Mouse (Mus musculus) hindbrain, postnatal 0 days (tissue): ENCODE data around the gene Rbbp7. TPM values are rescaled to one million over a fixed set of nuclear protein-coding genes. Genes with fewer than 3 reads are reported as not detected.

ENCODE experiments used
- ATAC-seq: fragments of 200-750 bp; cut with Nextera tagmentation; 2 replicates; pipeline ENCODE4 v1.8.0; 2017; ENCODE audit warnings: mild to moderate bottlenecking, moderate TSS enrichment, moderate library complexity
- DNase-seq: peaks from one replicate; pipeline ENCODE4 v3.0.0-alpha.2; 2015; ENCODE audit warnings: low spot score
- H3K27ac ChIP-seq: fragments of 300-500 bp; sonication (generic); 2 replicates; pipeline ENCODE4 v1.5.1; 2014; ENCODE audit warnings: mild to moderate bottlenecking
- H3K27me3 ChIP-seq: fragments of 300-500 bp; sonication (generic); 2 replicates; pipeline ENCODE4 v1.6.1; 2014; ENCODE audit warnings: low read length, mixed read lengths; ENCODE audit not compliant: insufficient read depth
- H3K36me3 ChIP-seq: fragments of 300-500 bp; sonication (generic); 2 replicates; pipeline ENCODE4 v1.6.1; 2014; ENCODE audit warnings: low read length, mixed read lengths; ENCODE audit not compliant: insufficient read depth
- H3K4me1 ChIP-seq: fragments of 300-500 bp; sonication (generic); 2 replicates; pipeline ENCODE4 v1.6.1; 2014; ENCODE audit warnings: antibody characterized with exemption, low read length, mixed read lengths; ENCODE audit not compliant: insufficient read depth
- H3K4me2 ChIP-seq: fragments of 300-500 bp; sonication (generic); 2 replicates; pipeline ENCODE4 v1.6.1; 2014; ENCODE audit warnings: low read depth, mild to moderate bottlenecking, low read length, moderate library complexity, mixed read lengths
- H3K4me3 ChIP-seq: fragments of 300-500 bp; sonication (generic); 2 replicates; pipeline ENCODE4 v1.5.1; 2014; ENCODE audit warnings: low read length
- H3K9ac ChIP-seq: fragments of 300-500 bp; sonication (generic); replicated peaks from 2 replicates; pipeline ENCODE4 v1.6.1; 2014; ENCODE audit warnings: mild to moderate bottlenecking, low read length, moderate library complexity, mixed read lengths
- H3K9me3 ChIP-seq: fragments of 300-500 bp; sonication (generic); 2 replicates; pipeline ENCODE4 v1.6.1; 2016; ENCODE audit warnings: low read length, mixed read lengths
- CTCF ChIP-seq: IDR thresholded peaks from 2 replicates; pipeline ENCODE4 v1.5.1; 2016; ENCODE audit warnings: antibody characterized with exemption, control low read depth, low read depth
- WGBS: fragments of 180-500 bp; shearing (Covaris S2); extraction: QIAGEN DNeasy Blood & Tissue Kit; methylation state at CpG from one replicate; pipeline ENCODE4 v1.1.7; 2014; 5-methylcytosine and 5-hydroxymethylcytosine counted together
- polyA plus RNA-seq: library from polyadenylated mRNA; unstranded; fragments of >200 nt; fragmentation: Nextera tagmentation; extraction: Ambion mirVana; gene quantifications from 2 replicates; pipeline ENCODE4 v1.2.1, GENCODE M21; 2015
- total RNA-seq: library from RNA; depleted of rRNA; stranded (reverse); fragments of >200 nt; gene quantifications from 2 replicates; pipeline ENCODE4 v1.2.3, GENCODE M21; 2014; rRNA removed

The Rbbp7 gene
- total and polyA plus RNA-seq, 2 experiments from 2014 or later, result 97.1 to 254 TPM

DNA sequence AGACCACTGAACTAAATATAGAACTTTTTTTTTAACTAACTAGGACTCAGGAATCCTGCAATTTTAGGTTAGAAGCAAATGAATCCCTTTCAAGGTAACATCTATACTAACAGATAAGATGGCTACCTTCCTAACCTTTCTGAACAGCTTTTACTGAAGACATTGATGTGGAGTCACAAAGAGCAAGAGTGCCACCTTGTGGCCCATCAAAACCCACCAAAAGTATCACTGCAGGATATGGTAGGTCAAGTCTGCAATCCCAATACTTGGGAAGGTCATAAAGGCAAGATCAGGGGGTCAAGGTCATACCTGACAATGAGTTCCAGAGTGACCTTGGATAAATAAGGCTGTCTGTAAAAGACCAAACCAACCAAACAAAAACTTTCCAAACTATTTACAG, 40.2 kb downstream of the Rbbp7 start:
- DNase-seq (peak; percentile 57), ATAC-seq (peak; percentile 40; the same call in 1 of the 2 replicates)
- no peak overlapping the region for H3K27ac ChIP-seq
- peak; percentile 67 for TF ChIP-seq CTCF
- H3K9me3 ChIP-seq, result no peaks in the 10 kb centered on the region
- no peak overlapping the region for H3K9ac ChIP-seq
- no peaks in the 10 kb centered on the region for H3K36me3 ChIP-seq
- H3K27me3 ChIP-seq, result no peaks in the 10 kb centered on the region
- H3K4me3 ChIP-seq, result no peak overlapping the region
- H3K4me2 ChIP-seq, result no peak overlapping the region
- H3K4me1 ChIP-seq, result no peaks in the 10 kb centered on the region

DNA sequence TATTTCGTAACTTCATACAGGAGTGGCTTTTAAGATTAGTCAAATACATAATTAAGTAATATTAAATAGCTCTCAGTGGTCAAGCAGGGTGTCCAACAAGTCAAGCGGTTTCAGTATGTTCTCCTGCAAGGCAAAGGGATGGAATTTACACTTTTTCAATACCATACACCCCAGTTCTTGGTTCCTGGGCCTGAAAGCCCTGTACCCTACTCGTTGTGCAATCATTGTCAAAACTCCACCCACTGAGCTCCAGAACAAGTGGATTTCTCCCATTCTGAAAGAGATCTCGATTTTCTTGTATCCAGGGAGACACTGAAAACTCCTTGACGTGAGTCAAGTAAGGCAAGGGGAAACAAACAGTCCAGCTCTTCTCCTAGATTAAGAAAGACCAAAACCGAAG, 67.8 kb downstream of the Rbbp7 start:
- no peak for TF ChIP-seq CTCF
- no peak for ATAC-seq
- Histone ChIP-seq H3K36me3 (no peaks in the 10 kb centered on the region), H3K4me2 (peak overlapping the region; percentile 76), H3K4me3 (peak overlapping the region; percentile 51), H3K27ac (no peak overlapping the region), H3K9ac (peak overlapping the region; percentile 51; the same call in 1 of the 2 replicates), H3K27me3 (no peaks in the 10 kb centered on the region), H3K4me1 (no peaks in the 10 kb centered on the region), H3K9me3 (no peaks in the 10 kb centered on the region)
- 45% methylated on average over 6 of the region's 6 CpGs for WGBS
- no peak for DNase-seq

Other genes with a start within 250 kb of the Rbbp7 start
- 10.9 and 11.3 TPM in 2 replicates for gene Reps2, start 116.8 kb upstream of the Rbbp7 start, total RNA-seq
- 1.9 and 2.4 TPM in 2 replicates for gene Reps2, start 116.8 kb upstream of the Rbbp7 start, polyA plus RNA-seq
- 8.3 and 10.8 TPM in 2 replicates for gene Txlng, start 69.1 kb downstream of the Rbbp7 start, total RNA-seq
- gene Txlng, start 69.1 kb downstream of the Rbbp7 start, polyA plus RNA-seq, result 11.8 and 12.6 TPM in 2 replicates
- 23.4 and 30.6 TPM in 2 replicates for gene Syap1, start 128.0 kb downstream of the Rbbp7 start, total RNA-seq
- gene Syap1, start 128.0 kb downstream of the Rbbp7 start, polyA plus RNA-seq, result 40.0 and 40.6 TPM in 2 replicates
- gene Ctps2, start 140.8 kb downstream of the Rbbp7 start, total RNA-seq, result 48.8 and 53.6 TPM in 2 replicates
- gene Ctps2, start 140.8 kb downstream of the Rbbp7 start, polyA plus RNA-seq, result 71.5 and 74.9 TPM in 2 replicates
- gene S100g, start 204.2 kb downstream of the Rbbp7 start, total RNA-seq, result not detected in 2 replicates
- gene S100g, start 204.2 kb downstream of the Rbbp7 start, polyA plus RNA-seq, result 0.84 and 0.91 TPM in 2 replicates